8 mouse cellular contexts compared by ENCODE assay signal in the genomic region with DNA sequence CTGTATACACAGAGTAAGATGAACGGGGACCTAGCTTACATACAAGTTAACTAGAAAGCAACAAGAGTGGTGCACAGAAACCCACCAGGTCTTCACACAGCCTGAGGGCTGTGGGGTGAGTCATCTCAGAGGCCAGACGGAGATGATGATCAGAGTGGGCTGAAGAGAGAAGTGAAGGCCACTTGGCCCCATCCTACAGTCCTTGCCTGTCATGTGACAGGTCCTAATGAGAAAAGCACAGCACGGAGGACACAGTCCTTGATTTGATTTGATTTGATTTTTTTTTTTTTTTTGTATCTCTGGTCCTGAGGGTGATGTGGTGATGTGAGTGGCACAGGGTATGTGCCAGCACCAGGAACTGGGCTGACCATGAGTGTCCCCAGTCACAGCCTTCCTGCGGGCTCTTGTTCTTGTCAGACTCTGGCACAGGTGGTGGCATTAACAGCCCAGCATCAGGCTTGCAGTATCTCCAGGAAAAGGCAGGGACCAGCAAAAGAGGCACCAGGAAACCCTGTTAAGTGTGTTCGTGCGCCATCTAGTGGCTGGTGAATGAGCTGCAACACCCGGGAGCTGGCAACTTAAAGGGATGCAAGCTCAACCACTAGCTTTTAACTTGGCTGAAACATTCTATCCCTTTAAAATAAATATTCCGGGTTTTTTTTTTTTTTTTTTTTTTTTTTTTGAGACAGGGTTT. TPM values are rescaled to one million over a fixed set of nuclear protein-coding genes. Genes with fewer than 3 reads are reported as not detected.
DNase-seq lines count a peak whose midpoint lies in the region; ATAC-seq lines count a peak whose summit lies in the region.

No protein-coding gene starts in this region.

- H3K4me1 ChIP-seq in liver, embryonic 12.5 days = peaks cover 17% of the 10 kb centered on the region
- no peaks in the 10 kb centered on the region for H3K4me1 ChIP-seq in intestine, embryonic 14.5 days (replicated peaks; ENCODE audit: control insufficient read depth, insufficient read depth, low read length)

- no peak overlapping the region for H3K27ac ChIP-seq in liver, embryonic 12.5 days
- H3K27ac ChIP-seq in intestine, embryonic 14.5 days (ENCODE audit: low read depth) = no peak overlapping the region

- H3K27me3 ChIP-seq in liver, embryonic 12.5 days (replicated peaks) = no peaks in the 10 kb centered on the region
- no peaks in the 10 kb centered on the region for H3K27me3 ChIP-seq in intestine, embryonic 14.5 days (replicated peaks; ENCODE audit: control insufficient read depth, insufficient read depth, low read length)

- intact Hi-C loops in left cerebral cortex, postnatal 25 days (cut with DNase I) = loop anchor here (1.0 to 5.0 kb wide), 2 partner anchors 142 to 155 kb away; no protein-coding TSS in a partner anchor

- DNase-seq in liver = peak; percentile 85
- DNase-seq in cerebellum, postnatal 25 days = peak; percentile 93 to 95
- peak; percentile 91 for DNase-seq in gastrocnemius, adult 18-20 months (ENCODE audit: low spot score)
- DNase-seq in intestine, embryonic 14.5 days (ENCODE audit: low spot score) = peak; percentile 98
- peak; percentile 91 to 96 for DNase-seq in left cerebral cortex, postnatal 25 days (ENCODE audit: low spot score in 2 of 2)
- peak; percentile 59 to 80 for DNase-seq in monocyte, adult 2 months (ENCODE audit: low read depth in 1 of 2, low spot score in 2 of 2)
- peak; percentile 72 to 81 for DNase-seq in spleen, postnatal 36 days (ENCODE audit: low spot score in 2 of 2)

- no peak overlapping the region for H3K4me2 ChIP-seq in liver, embryonic 12.5 days
- no peak overlapping the region for H3K4me2 ChIP-seq in intestine, embryonic 14.5 days (ENCODE audit: low read length)

- H3K9me3 ChIP-seq in liver, embryonic 12.5 days (replicated peaks) = no peaks in the 10 kb centered on the region
- no peaks in the 10 kb centered on the region for H3K9me3 ChIP-seq in intestine, embryonic 14.5 days (ENCODE audit: control insufficient read depth, low read length)

- 35% methylated on average over 8 of the region's 8 CpGs for WGBS in liver, embryonic 12.5 days (ENCODE audit: insufficient replicate concordance)
- WGBS in intestine, embryonic 14.5 days = 37% methylated on average over 8 of the region's 8 CpGs

- no peak overlapping the region for H3K4me3 ChIP-seq in liver, embryonic 12.5 days
- no peak overlapping the region for H3K4me3 ChIP-seq in intestine, embryonic 14.5 days (ENCODE audit: low read depth, low read length)

- no peak overlapping the region for H3K9ac ChIP-seq in liver, embryonic 12.5 days
- no peak overlapping the region for H3K9ac ChIP-seq in intestine, embryonic 14.5 days (ENCODE audit: low read length)

- ATAC-seq in liver, embryonic 12.5 days = no peak
- peak; percentile 21; the same call in 1 of the 2 replicates for ATAC-seq in intestine, embryonic 14.5 days (replicated peaks; ENCODE audit: low FRiP score, low TSS enrichment, low read depth)

- peaks cover 80% of the 10 kb centered on the region for H3K36me3 ChIP-seq in liver, embryonic 12.5 days
- H3K36me3 ChIP-seq in intestine, embryonic 14.5 days (ENCODE audit: control insufficient read depth, insufficient read depth, low read length) = peaks cover 69% of the 10 kb centered on the region

RNA-seq across cellular contexts. Expression of a gene that starts 11.8 kb away (rescaled TPM):
- 239 and 249 TPM in 2 replicates for polyA plus RNA-seq in liver, embryonic 12.5 days (2016; fragmentation: Nextera tagmentation; extraction: Ambion mirVana)
- 100 to 1,000 TPM; 215 to 223 TPM for total RNA-seq in gastrocnemius, adult 18-20 months (2021)
- 324 and 325 TPM in 2 replicates for polyA plus RNA-seq in intestine, embryonic 14.5 days (2014; fragmentation: Nextera tagmentation; extraction: Ambion mirVana)
- 100 to 1,000 TPM; 132 to 135 TPM for total RNA-seq in left cerebral cortex, postnatal 25 days (2021)

RNA-seq across cellular contexts. Expression of a gene that starts 39.5 kb away (rescaled TPM):
- 1.3 and 1.7 TPM in 2 replicates for polyA plus RNA-seq in liver, embryonic 12.5 days (2016; fragmentation: Nextera tagmentation; extraction: Ambion mirVana)
- under 1 TPM; 0.45 to 0.53 TPM for total RNA-seq in gastrocnemius, adult 18-20 months (2021)
- polyA plus RNA-seq in intestine, embryonic 14.5 days (2014; fragmentation: Nextera tagmentation; extraction: Ambion mirVana) = 4.6 and 4.7 TPM in 2 replicates
- 10 to 100 TPM; 11.8 to 12.0 TPM for total RNA-seq in left cerebral cortex, postnatal 25 days (2021)

RNA-seq across cellular contexts. Expression of a gene that starts 53.6 kb away (rescaled TPM):
- polyA plus RNA-seq in liver, embryonic 12.5 days (2016; fragmentation: Nextera tagmentation; extraction: Ambion mirVana) = 257 and 271 TPM in 2 replicates
- 10 to 100 TPM; 55.8 to 61.7 TPM for total RNA-seq in gastrocnemius, adult 18-20 months (2021)
- 224 and 235 TPM in 2 replicates for polyA plus RNA-seq in intestine, embryonic 14.5 days (2014; fragmentation: Nextera tagmentation; extraction: Ambion mirVana)
- 100 to 1,000 TPM in 1 of 2 experiments, 10 to 100 TPM in 1; 97.3 to 105 TPM for total RNA-seq in left cerebral cortex, postnatal 25 days (2021)

Comparison
In these comparisons a context has a peak if more than half of its experiments do, and no peak if none do; other contexts are left out.
1. RNA of a gene that starts 39.5 kb away (total RNA-seq): 11.8 to 12.0 TPM in left cerebral cortex, postnatal 25 days; 0.45 to 0.53 TPM in gastrocnemius, adult 18-20 months; every median in the first group is over 4 times any median in the second.
2. Peak in every context shown above with its lines, with median percentiles within 50 percentile points of each other: DNase-seq.